Mouse (Mus musculus) megakaryocyte, embryonic 14.5 days (primary cell): Measurements from ENCODE around the gene Mctp2. TPM values are rescaled to one million over a fixed set of nuclear protein-coding genes. Genes with fewer than 3 reads are reported as not detected.

ENCODE experiments used
- H3K27me3 ChIP-seq: replicated peaks from 2 replicates; pipeline ENCODE3; 2012; ENCODE audit warnings: inconsistent platforms
- H3K36me3 ChIP-seq: replicated peaks from 2 replicates; pipeline ENCODE3; 2012; ENCODE audit warnings: low read length, inconsistent platforms, mixed read lengths
- H3K4me1 ChIP-seq: 2 replicates; pipeline ENCODE4 v1.6.1; 2012; ENCODE audit warnings: inconsistent platforms
- H3K4me3 ChIP-seq: replicated peaks from 2 replicates; pipeline ENCODE3; 2012; ENCODE audit warnings: moderate library complexity, mild to moderate bottlenecking, inconsistent platforms
- H3K9me3 ChIP-seq: 2 replicates; pipeline ENCODE4 v1.6.1; 2012; ENCODE audit warnings: inconsistent platforms
- FLI1 ChIP-seq: IDR thresholded peaks from 2 replicates; pipeline ENCODE4 v1.6.1; 2012; ENCODE audit warnings: low read length, inconsistent platforms, mixed read lengths
- GATA1 ChIP-seq: IDR thresholded peaks from 3 replicates; pipeline ENCODE4 v1.6.1; 2012; ENCODE audit warnings: mixed read lengths, low read length, inconsistent platforms, borderline replicate concordance
- polyA plus RNA-seq: library from polyadenylated mRNA; stranded (reverse); fragments of >175 nt; gene quantifications from 2 replicates; pipeline ENCODE4 v1.2.3, GENCODE M21; 2012; ENCODE audit warnings: low replicate concordance; ENCODE audit not compliant: insufficient read depth

Gene Mctp2
- polyA plus RNA-seq, 1 experiment: not detected

- no peak for TF ChIP-seq FLI1
- TF ChIP-seq GATA1: no peak
- Histone ChIP-seq H3K9me3 (no peaks in the 10 kb centered on the region), H3K4me1 (no peaks in the 10 kb centered on the region), H3K27me3 (no peaks in the 10 kb centered on the region), H3K36me3 (no peaks in the 10 kb centered on the region), H3K4me3 (no peak overlapping the region)
Observed at GRCm38 (mm10) chr7:72234433-72234998, 71.9 kb downstream of the Mctp2 start.

DNA sequence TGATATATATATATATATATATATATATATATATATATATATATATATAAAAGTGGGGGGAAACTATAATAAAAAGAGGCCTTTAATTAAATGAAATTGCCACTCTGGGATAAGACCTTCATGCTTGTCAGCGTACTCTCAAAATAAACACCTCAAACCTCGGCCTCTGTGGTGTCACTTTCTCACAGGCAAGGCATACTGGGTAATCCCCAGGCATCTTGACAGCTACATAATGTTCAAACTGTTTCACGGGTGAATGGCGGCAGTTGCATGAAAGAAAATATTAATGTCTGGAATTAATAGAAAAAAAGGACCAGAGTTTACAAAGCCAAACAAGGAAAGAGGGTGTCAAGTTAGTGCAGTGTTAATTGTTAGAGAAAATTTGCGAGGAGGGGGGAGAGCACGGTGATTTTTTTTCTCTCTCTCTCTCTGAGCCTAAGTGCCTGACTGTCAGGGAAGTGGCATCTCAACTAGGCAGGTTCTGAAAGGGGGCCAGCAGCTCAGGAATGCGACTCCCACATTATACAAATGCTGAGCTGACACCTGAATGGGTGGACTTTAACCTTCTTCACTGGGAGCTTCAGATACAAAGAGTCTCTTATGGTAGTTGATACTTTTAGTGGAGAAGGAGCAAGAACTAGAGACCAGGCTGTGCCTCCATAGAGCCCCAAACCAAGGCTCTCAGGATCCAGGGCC, 75.1 kb downstream of the Mctp2 start:
- H3K4me1 ChIP-seq: no peaks in the 10 kb centered on the region

GRCm38 (mm10) chr7:72229925-72230324, 76.5 kb downstream of the Mctp2 start:
- TF ChIP-seq FLI1 (no peak), GATA1 (no peak)
- no peak overlapping the region for H3K4me3 ChIP-seq
- H3K27me3 ChIP-seq: no peaks in the 10 kb centered on the region
- H3K9me3 ChIP-seq: no peaks in the 10 kb centered on the region
- no peaks in the 10 kb centered on the region for H3K36me3 ChIP-seq
- no peaks in the 10 kb centered on the region for H3K4me1 ChIP-seq

More for the DNA sequence above, 75.1 kb downstream of the Mctp2 start:
- Histone ChIP-seq H3K4me3 (no peak overlapping the region), H3K9me3 (no peaks in the 10 kb centered on the region), H3K27me3 (no peaks in the 10 kb centered on the region), H3K36me3 (no peaks in the 10 kb centered on the region)
- no peak for TF ChIP-seq FLI1
- TF ChIP-seq GATA1: no peak

DNA sequence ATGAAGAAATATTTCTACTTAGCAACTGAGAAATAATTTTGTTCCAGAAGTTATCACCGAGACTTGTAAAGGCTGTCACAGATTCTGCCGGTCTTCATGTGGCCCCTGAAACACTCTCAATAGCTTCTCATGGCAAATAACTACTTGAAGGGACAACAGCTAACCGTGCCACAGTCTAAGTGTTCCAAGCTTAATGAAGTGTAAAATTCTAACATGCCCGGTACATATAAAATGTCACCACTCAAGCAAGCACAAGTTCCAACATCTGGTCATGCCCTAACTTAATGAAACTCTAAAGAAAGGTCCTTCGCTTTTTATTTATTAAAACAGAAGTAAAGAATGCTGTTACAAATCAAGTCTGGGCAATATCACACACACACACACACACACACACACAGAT, 82.8 kb downstream of the Mctp2 start:
- H3K27me3 ChIP-seq: no peaks in the 10 kb centered on the region
- no peaks in the 10 kb centered on the region for H3K4me1 ChIP-seq
- H3K4me3 ChIP-seq: no peak overlapping the region
- no peaks in the 10 kb centered on the region for H3K9me3 ChIP-seq
- no peaks in the 10 kb centered on the region for H3K36me3 ChIP-seq
- TF ChIP-seq FLI1: no peak
- TF ChIP-seq GATA1: no peak

GRCm38 (mm10) chr7:72222532-72222931, 83.9 kb downstream of the Mctp2 start:
- H3K4me1 ChIP-seq: no peaks in the 10 kb centered on the region
- no peaks in the 10 kb centered on the region for H3K9me3 ChIP-seq
- no peaks in the 10 kb centered on the region for H3K36me3 ChIP-seq
- no peak overlapping the region for H3K4me3 ChIP-seq
- no peaks in the 10 kb centered on the region for H3K27me3 ChIP-seq
- TF ChIP-seq FLI1: no peak
- no peak for TF ChIP-seq GATA1

DNA sequence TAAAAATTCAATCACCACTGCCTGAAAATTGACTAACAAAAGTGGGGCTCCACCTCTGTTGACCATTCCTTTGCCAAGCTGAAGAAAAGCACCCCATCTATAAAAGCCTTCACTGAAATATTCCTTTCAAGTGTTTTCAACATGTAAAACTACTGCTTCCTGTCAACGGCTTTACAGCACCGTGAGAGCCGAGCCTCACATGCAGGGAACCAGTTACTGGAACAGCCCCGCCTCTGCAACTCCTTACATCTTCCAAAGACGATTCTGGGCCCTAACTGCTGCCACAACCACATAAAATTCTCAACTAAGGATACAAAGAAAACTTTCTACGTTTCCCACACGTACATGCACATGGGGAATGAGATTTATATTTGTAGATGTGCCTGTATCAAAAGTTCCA, 88.4 kb downstream of the Mctp2 start:
- H3K9me3 ChIP-seq: no peaks in the 10 kb centered on the region
- no peaks in the 10 kb centered on the region for H3K36me3 ChIP-seq
- no peak overlapping the region for H3K4me3 ChIP-seq
- no peaks in the 10 kb centered on the region for H3K27me3 ChIP-seq
- no peak for TF ChIP-seq GATA1
- TF ChIP-seq FLI1: no peak
- H3K4me1 ChIP-seq: no peaks in the 10 kb centered on the region

GRCm38 (mm10) chr7:72215563-72216215, 90.7 kb downstream of the Mctp2 start:
- no peak for TF ChIP-seq GATA1
- no peak for TF ChIP-seq FLI1
- H3K27me3 ChIP-seq: no peaks in the 10 kb centered on the region

DNA sequence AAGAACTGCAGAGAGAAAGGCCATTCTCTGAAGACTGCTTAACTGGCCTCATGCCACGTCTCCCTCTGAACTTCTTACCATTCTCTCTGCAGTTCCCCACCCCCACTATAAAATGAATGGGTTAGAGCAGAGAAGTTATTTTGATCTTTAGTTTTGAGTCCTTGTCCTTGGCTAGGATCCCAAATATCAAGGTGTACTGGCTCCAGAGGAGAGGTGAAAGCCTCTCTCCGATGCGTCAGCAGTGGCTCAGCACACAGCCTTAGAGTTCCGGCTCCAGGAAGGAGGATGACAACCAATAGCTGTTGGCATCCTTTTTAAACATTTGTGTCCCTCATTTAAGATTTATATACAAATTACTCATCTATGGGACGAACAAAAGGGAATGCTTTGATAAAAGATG, 96.2 kb downstream of the Mctp2 start:
- Histone ChIP-seq H3K9me3 (no peaks in the 10 kb centered on the region), H3K4me1 (no peaks in the 10 kb centered on the region), H3K27me3 (no peaks in the 10 kb centered on the region), H3K36me3 (no peaks in the 10 kb centered on the region), H3K4me3 (no peak overlapping the region)
- no peak for TF ChIP-seq FLI1
- TF ChIP-seq GATA1: no peak

More at GRCm38 (mm10) chr7:72215563-72216215, 90.7 kb downstream of the Mctp2 start:
- Histone ChIP-seq H3K4me3 (no peak overlapping the region), H3K4me1 (no peaks in the 10 kb centered on the region), H3K36me3 (no peaks in the 10 kb centered on the region), H3K9me3 (no peaks in the 10 kb centered on the region)

GRCm38 (mm10) chr7:72209296-72209695, 97.1 kb downstream of the Mctp2 start:
- Histone ChIP-seq H3K9me3 (no peaks in the 10 kb centered on the region), H3K4me3 (no peak overlapping the region), H3K27me3 (no peaks in the 10 kb centered on the region), H3K4me1 (no peaks in the 10 kb centered on the region), H3K36me3 (no peaks in the 10 kb centered on the region)
- no peak for TF ChIP-seq GATA1
- no peak for TF ChIP-seq FLI1

DNA sequence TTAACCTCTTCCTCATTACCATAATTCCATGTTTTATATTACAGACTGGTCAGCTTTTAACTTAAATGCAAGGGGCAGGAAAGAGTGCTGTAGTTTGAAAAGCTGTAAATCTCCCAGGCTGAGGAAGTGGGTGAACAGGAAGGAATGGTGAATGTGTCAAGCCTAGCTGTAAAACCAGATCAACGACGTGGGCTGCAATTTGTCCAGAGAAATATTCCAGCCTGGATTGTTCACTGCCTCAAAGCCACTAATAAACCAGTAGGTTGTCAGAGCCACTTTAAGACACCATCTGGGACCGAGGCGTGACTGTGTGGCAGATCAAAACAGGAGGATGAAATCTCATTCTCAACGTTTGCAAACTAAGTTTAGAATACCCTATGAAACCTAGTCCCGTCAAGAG, 99.6 kb downstream of the Mctp2 start:
- no peak for TF ChIP-seq FLI1
- TF ChIP-seq GATA1: no peak
- no peaks in the 10 kb centered on the region for H3K9me3 ChIP-seq
- H3K27me3 ChIP-seq: no peaks in the 10 kb centered on the region
- no peaks in the 10 kb centered on the region for H3K4me1 ChIP-seq
- no peak overlapping the region for H3K4me3 ChIP-seq
- no peaks in the 10 kb centered on the region for H3K36me3 ChIP-seq
